Mouse (Mus musculus) MEL-GATA-1-ER (cell line): ENCODE data around the gene Gemin7.

ENCODE experiments used
- DNase-seq: peaks from one replicate; pipeline ENCODE4 v3.0.0-alpha.2; 2012; ENCODE audit warnings: low read depth; ENCODE audit errors: extremely low read depth

Gene Gemin7

DNA sequence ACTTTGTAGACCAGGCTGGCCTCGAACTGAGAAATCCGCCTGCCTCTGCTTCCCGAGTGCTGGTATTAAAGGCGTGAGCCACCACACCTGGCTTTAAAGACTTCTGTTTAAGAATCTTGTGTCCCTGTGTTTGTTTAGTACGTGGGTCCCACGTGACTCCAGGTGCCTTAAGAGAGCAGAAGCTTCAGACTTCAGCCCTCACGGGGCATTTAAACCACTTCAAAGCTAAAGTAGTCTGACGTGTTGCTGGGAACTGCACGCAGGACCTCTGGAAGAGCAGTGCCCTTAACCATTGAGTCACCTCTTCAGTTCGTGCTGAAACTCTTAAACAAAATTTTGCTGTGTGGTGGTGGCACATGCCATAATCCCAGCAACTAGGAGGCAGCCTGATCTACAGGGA is 28.0 kb downstream of the Gemin7 start:
- DNase-seq: no peak

DNA sequence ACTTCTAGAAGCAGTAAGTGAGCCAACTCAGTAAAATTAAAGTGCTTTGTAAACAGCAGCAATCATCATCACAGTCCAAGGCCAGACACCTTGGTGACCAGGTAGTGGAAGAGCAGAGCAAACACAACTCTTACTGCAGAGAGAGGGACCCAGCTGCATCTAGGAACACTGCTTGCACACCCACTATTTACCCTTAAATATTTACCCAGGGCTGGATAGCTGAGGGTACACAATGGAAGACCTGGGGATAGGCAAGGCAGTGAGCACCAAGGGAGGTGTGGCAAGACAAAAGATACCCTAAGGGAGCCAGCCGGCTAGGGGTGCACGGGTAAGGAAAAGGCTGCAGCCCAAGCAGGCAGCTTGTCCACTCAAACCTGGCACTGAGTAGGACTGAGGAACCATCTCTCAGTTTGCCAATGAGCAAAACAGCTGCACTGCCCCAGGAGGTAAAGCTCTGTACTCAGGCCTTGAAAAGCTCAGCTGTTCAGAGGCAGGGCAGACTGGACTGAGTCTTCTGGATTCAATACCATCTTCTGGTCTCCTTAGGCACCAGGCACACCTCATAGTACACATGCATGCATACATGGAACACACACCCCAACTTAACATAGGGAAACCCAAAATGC is 29.9 kb downstream of the Gemin7 start:
- no peak for DNase-seq

DNA sequence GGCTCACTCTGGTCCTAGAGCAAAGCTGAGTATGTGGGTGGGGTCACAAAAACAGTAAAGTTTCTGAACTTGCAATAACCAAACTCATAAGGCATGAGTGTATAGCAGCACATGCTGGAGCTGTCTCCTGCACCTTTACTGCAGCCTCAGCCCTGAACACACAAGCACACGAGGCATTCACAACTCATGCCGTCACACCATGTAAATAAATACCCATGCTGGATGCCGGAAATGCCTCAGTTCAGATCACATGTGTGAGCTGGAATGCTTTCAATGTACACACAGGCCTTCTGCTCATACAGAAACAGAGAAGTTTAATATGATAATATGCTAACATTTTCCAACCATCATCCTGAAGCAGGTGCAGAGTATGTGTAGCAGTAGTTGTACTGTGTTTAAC is 31.4 kb downstream of the Gemin7 start:
- DNase-seq: no peak

DNA sequence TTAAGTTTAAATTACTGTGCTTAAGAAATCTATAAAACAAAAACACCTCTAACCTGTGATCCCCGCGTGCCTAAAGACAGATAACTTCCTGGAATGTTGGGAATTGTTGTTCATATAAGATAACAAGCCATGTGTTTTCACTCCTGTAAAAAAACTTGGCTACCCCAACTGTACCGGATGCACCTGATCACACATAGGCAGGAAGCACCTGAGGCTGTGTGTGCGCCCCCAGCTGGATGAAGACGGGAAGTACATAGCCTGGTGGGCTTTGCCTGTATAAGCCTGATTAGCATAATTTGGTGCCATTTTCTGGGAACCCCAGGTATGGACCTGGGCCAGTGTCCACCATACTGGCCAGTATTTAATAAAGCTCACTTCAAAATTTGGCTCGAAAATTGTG is 33.8 kb downstream of the Gemin7 start:
- no peak for DNase-seq

DNA sequence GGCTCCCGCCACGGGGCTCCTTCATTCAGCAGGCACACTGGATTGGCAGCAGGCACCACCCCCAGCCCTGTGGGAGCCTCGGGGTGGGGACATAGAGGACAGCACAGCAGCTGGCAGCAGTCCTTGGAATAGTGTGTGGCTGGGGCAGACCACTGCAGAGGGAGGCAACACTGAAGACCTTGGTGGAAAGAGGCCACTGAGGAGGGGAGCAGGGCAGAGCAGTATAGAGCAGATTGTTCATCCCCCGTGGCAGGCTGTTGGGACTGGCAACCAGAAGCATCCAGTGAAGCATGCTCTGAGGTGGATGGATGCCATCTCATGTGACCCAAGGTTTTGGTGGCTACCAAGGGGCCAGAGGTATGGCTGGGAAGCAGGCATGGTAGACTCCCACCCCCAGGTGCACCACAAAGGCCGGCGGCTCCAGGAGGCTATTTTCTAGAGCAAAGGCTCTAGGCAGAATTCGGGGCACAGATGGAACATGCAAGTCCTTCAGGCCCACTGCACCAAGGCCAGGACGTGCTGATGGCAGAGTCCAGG is 35.2 kb downstream of the Gemin7 start:
- DNase-seq: no peak

DNA sequence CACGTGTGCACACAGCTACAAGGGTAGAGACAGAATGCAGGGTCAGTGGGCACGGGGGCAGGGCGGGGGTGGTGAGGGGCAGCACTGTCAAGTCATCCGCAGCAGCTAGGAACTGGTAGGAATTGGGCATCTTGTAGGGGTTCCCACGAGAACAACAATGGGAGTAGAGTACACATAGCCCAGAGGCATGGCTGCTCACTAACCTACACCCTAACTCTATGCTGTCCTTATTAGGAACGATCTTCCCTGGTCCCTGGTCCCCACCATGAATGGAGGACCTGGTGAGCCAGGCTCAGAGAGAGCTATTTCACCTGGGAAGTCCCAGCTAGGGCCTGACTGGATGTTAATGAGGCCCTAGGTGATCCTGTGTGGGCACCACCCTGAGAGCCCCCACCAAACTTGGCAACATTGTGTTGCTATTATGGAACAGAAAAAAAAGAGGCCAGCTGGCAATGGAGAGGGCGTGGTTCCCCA is 35.7 kb downstream of the Gemin7 start:
- no peak for DNase-seq

DNA sequence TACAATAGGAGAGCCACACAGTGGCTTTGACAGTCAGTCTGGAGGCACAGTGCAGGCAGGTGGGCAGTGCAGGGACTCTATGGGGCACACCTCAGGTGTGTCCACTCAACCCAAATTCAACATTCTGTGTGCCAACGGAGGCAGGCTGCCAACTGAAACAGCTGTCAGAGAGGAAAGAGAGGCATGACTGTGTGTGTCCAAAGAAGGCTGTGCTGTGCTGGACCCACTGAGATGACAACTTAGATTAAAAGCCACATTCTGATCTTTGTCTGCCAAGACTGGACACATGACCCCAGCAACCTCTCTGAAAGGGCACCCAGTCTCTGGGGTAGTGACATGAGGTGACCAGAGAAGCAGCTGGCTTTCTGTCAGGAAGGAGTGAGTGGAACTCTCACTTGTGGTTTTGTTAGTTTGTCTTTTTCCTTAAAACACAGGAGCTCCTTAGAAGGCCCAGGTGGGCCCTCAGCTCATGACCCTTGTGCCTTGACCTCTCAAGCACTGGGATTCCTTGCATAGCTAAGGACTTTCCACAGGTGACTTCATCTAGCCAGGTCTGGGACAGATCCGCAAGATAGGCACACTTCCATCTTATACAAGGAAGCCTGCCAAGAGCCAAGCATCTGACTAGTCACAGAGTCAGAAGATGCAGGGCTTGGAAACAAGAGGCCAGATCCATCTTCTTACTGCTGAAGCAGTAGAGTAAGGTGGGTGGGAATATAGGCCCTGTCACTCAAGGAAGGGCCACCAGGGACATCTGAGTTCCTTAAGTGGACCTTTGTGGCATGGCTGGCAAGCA is 36.4 kb downstream of the Gemin7 start:
- no peak for DNase-seq

DNA sequence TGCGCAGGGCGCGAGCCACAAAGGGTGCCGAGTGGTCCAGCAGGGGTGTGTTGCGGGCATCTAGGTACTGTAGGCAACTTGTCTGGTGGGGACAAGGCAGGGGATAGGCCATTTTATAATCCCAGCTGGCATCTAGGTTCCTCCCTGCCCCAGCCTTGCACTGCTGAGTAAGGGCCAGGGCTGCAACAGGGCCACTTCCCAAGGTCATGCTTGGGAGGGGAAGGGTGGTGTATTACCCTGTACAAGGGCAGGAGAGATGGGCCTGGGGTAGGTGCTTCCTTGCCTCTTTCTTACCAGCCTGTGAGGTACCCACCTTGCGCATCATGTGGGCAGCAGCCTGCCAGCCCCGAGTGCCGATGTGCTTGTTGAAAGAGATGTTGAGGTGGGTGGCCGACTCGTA is 42.7 kb downstream of the Gemin7 start:
- no peak for DNase-seq

DNA sequence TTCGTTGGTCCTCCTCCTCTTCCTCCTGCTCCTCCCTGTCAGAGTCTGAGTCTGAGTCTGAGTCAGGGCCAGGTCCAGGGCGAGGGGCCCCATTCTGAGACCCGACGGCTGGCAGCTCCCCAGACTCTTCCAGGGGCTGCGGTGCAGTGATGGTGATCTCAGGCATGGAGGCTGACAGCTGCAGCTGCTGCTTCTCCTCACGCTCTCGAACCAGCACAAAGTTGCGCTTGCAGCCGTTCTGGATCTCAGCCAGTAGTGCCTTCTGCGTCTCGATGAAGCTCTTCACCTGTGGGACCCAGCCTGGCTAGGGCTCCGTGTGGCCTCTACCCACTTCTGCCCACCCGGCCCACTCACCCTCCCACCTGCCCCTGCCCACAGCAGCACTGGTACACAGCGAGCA is 45.2 kb downstream of the Gemin7 start:
- no peak for DNase-seq

DNA sequence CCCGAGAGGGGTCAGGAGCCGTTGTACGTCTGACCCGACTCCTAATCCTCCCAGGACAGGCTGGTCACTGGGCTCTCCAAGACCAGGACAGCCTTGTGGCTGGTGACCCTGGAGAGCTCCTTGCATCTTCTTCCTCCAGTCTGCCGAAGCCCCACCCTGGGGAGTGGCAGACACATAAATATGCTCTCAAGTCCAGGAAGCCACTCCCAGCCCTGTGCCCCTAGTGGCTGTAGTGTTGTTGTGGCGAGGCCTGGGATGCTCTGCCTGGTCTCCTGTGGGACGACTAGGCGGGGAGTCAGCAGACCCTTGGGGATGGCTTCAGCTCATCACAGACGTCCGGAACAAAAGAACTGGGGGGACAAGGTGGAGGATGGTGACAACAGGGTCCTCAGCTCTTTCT is 46.3 kb downstream of the Gemin7 start:
- DNase-seq: no peak

DNA sequence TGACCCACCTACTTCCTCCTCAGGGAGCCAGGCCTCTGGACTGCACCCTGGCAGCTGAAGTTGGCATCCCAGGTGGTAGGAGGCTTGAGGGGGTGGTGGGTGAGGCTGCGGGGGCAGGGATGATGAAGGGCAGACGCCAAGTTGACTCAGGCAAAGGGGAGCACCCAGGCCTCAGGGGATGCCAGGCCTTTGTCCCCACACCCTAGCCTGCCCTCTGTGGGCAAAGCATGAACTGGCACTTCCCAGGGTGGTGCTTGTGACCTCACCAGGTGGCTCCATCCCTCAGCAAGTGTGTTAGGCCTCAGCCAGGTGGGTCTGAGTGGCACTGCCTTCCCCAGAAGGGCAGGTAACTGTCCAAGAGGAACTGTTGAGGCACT is 52.3 kb downstream of the Gemin7 start:
- no peak for DNase-seq

DNA sequence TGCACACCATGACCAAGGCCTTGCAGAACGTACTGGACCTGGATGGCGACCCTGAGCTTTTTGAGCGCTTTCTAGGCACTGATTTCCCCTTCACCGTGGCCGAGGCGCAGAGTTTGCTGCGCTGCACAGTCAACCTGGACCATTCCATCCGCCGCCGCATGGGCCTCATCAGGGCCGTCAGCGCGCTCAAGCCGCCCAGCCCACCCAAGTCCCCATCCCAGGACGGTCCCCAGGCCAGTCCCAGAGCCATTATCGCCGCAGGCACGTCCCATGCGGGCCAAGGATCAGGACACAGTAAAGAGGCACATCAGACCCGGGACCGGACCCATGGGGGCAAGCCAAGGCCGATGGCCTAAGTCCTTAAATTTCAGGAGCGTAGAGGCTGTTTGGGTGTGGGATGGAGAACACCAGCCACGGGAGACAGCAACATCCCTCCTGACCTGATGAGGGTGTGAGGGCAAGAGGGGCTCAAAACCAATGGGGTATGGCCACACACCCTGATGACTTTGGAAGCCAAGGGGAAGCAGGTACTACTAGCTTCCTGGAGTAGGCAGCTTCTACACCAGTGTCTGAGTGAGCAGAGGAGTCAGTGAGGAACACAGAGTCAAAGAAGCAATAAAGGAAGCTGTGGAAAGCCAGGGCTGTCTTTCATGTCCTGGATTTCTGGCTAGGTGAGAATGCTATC is 52.8 kb downstream of the Gemin7 start:
- no peak for DNase-seq

DNA sequence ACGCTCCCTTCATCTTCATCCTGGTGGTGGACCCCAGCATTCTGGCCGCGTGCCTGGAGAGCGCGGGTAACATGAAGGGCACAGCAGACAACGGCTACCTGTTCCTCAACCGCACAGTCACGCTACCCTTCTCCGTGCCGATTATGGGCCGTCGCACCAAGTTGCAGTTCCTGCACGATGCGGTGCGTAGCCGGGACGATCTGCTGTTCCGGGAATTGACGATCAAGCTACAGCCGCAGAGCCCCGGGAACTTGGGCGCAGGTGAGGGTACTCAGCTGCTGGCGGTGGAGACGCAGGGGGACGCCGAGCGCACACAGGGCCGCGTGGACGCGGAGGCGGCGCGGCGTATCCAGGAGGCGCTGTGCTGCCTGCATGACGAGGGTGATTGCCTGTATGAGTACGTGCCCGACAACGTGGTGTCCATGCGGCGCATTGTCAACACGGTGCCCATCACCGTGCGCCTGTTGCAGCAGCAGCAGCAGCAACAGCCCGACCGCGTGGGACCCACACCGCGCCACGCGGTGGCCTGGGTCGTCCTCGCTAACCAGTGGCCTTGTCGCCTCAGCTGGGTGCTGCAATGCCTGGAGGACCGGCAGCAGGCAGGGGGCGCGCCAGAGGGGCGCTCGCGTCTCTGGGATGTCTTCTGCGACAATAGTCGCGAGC is 53.5 kb downstream of the Gemin7 start:
- no peak for DNase-seq

DNA sequence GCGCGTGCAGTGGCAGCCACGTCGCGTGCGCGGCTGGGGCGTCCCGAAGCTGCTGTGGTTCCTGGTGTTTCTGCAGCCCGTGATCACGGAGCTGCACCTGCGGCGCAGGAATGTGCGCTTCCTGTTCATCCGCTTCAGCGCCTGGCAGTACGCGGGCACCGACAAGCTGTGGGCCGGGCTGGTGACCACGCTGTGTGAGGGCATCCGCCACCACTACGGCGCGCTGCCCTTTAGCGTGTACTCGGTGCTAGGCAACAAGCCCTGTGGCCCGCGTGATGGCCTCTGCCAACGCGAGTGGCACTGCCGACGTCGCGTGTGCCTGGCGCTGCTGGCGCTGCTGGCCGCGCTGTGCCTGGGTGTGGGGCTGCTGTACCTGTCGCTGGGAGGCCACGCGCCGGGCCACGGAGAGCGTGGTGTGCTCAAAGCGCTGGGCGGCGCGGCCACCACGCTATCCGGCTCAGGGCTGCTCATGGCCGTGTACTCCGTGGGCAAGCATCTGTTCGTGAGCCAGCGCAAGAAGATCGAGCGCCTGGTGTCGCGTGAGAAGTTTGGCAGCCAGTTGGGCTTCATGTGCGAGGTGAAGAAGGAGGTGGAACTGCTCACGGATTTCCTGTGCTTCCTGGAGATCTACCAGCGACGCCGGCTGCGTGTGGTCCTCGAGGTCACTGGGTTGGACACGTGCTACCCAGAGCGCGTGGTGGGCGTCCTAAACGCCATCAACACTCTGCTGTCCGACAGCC is 54.2 kb downstream of the Gemin7 start:
- DNase-seq: no peak

DNA sequence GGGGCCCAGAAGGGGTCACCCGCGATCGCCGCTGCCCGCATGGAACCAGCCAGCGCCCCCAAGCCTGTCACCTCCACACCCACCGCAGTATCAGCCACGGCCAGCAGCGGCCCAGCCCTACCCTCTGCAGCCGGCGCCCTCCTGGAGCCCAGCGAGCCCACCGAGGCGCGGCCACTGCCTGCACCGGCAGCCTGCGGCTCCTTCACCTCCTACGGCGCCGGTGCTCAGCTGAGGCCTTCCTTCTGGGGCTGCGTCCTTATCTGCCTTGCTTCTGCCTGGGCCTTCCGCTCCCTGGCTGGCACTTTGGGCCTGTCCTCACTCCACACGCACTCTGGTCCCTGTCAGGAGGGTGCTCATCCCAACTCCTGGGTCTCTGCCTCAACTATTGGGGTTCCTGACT is 57.4 kb downstream of the Gemin7 start:
- DNase-seq: no peak

DNA sequence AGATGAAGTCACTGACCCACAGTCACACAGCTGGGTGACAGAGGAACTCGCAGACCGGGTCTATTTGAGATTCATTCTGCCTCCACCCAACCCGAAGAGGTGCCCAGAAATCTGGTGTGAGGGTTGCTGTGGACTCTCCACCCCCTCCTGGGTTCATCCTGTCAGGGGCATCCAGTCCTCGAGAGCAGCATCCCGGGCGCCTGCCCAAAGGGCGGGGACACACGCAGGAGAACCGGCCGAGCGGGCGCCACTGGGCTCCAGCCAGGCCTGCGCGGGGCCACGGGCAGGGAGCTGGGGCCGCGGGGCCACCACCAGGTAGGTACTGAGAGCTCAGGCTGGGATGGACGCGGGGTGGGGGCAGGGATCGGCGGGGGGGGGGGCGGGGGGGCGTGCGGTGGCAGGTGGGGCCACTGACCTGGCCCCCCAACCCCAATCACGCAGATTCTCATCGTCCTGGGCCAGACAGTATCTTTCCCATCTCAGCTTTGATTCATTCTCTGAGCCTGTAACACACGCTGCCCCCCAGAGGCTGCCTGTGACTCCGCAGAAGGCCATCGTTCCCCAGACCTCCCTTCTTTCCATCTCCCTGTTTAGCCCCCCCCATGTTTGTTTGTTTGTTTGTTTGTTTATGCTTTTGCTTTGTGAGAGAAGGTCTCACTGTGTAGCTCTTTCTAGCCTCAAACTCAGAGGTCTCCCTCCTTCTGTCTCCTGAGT is 59.6 kb downstream of the Gemin7 start, which contains the start of gene Nkpd1:
Nkpd1 (plus strand) TSS at position 187 of the 714 bp plus-strand sequence.
- DNase-seq: no peak
